Mouse (Mus musculus): ENCODE data around the gene Rbfox3.

DNA sequence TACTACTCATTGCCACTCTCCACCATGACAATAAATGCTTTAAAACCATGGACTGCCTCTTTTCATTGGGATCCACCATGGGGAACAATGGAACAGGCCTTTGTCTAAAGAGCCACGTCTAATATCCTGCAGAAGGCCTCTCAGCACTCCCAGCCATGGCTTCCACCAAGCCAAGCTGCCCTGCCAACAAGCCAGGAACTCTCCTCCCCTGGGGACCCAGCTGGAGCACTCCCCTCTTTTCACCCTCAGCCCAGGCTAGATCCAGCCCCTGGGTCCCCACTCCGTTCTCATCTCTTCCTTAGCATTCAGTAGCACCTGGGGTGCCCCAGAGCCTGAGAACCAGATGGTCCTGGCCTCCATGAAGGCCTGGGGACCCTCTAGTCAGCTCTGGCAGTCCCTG is 458.4 kb downstream of the Rbfox3 start:
- no peak for TF ChIP-seq CTCF (IDR thresholded peaks at IDR 0.05; ENCODE audit: low read depth)
- TF ChIP-seq EP300 (IDR thresholded peaks at IDR 0.05; ENCODE audit: low read depth), result no peak

All from liver, embryonic 14.5 days (tissue).